Mouse (Mus musculus): ENCODE data around the gene Klhl29.

GRCm38 (mm10) chr12:5275507-5275936, 100.0 kb downstream of the Klhl29 start:
- TF ChIP-seq POLR2A (IDR thresholded peaks at IDR 0.05; ENCODE audit: low read depth, low read length) (no peak), CTCF (IDR thresholded peaks at IDR 0.05; ENCODE audit: extremely low read depth, insufficient read length, insufficient replicate concordance, low read depth, low read length) (no peak)
